Mouse (Mus musculus): Measurements from ENCODE around the gene Hebp2.

The Hebp2 gene

DNA sequence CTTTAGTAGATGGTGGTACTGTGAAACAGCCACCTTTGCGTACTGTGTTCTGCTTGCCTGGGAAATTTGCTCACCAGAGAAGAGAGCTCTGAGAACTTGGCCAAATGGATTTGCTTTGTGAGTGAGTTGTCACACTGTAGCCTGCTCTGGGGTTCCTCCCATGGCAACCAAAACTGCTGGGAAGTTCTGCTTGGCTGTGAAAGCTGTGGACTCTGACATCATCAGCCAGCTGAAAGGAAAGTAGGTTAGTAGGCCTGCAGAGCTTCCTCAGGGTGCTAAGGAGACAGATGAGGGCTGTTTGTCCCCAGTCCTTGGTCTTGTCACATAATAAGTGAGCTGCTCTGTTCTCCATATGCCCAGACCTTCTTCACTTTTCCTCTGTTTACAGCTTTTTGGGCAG, 37.3 kb downstream of the Hebp2 start:
- peak; percentile 75 for DNase-seq

- no peak for DNase-seq
Measured at GRCm38 (mm10) chr10:18507869-18508473, 37.9 kb downstream of the Hebp2 start.

DNA sequence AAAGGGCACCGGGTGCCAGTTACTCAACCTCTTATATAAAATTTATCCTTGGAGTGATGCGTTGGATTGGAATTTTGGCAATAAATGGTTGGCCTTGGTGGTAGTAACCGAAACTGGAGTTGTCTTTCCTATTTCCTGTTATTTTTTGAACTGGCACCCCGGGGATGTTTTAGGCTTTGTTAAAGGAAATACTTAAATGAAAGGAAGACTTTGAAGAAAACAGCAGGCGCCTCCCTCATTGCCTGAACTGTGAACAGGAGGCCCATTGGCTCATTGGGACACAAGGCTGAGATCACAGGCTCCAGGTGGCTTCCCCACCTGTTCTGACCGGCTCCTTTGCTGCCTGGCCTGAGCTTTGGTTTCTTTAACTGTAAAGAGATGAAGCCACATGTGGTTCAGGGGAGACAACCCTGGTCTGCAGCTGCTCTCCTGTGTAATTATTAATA, 39.4 kb downstream of the Hebp2 start:
- DNase-seq = peak; percentile 68

- no peak for DNase-seq
Measured at GRCm38 (mm10) chr10:18505690-18506089, 40.2 kb downstream of the Hebp2 start.

DNA sequence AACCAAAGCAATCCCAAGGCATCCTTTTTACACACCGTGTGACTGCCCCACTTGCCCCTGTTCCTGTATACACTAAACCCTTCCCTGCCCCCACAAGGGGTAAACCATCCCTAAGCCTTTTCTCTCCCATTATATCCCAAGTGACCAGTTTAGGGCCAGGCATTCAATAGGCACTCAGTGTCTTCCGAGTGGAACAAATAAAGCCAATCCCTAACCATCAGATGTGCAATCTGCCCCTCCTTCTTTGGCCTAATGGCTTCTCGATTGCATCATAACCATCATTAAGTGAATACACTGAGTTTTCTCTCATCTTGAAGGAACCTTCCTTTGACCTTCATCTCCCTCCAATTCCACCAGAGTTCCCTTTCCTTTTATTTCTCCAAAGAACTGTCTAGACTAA, 43.9 kb downstream of the Hebp2 start:
- DNase-seq = no peak

GRCm38 (mm10) chr10:18497066-18497465, 48.8 kb downstream of the Hebp2 start:
- no peak for DNase-seq

- no peak for DNase-seq
Measured at GRCm38 (mm10) chr10:18494249-18494648, 51.6 kb downstream of the Hebp2 start.

- DNase-seq = no peak
Measured at GRCm38 (mm10) chr10:18493010-18493894, 52.6 kb downstream of the Hebp2 start.

- no peak for DNase-seq
Measured at GRCm38 (mm10) chr10:18491952-18492351, 53.9 kb downstream of the Hebp2 start.

DNA sequence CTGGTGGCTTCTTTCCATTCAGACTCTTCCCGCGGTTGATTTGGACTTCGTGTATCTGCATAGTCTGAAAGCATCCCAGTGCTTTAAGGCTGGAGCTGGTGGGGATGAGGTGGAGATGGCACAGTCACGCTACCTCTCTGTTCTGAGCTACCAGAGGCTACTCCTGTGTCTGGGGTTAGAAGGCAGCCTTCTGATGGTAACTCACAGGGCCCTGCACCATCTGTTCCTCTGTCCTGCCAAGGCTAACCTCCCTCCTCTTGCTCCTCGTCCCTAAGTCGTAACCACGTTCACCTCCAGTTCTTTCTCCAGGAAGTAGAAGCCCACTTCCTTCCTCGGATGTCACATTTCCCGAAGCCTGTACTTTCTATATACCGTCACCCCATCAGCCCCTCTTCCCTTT, 55.9 kb downstream of the Hebp2 start:
- DNase-seq = no peak
